Mouse (Mus musculus) CH12F3 (cell line): ENCODE results near the gene Samd10.

ENCODE experiments used
- in situ Hi-C: fragments of 300-500 bp; cut with MboI; formaldehyde crosslinking; loops from 2 replicates; pipeline ENCODE4 v1.14.3; 2020; ENCODE audit warnings: low sequenced_read_pairs

Samd10 gene

DNA sequence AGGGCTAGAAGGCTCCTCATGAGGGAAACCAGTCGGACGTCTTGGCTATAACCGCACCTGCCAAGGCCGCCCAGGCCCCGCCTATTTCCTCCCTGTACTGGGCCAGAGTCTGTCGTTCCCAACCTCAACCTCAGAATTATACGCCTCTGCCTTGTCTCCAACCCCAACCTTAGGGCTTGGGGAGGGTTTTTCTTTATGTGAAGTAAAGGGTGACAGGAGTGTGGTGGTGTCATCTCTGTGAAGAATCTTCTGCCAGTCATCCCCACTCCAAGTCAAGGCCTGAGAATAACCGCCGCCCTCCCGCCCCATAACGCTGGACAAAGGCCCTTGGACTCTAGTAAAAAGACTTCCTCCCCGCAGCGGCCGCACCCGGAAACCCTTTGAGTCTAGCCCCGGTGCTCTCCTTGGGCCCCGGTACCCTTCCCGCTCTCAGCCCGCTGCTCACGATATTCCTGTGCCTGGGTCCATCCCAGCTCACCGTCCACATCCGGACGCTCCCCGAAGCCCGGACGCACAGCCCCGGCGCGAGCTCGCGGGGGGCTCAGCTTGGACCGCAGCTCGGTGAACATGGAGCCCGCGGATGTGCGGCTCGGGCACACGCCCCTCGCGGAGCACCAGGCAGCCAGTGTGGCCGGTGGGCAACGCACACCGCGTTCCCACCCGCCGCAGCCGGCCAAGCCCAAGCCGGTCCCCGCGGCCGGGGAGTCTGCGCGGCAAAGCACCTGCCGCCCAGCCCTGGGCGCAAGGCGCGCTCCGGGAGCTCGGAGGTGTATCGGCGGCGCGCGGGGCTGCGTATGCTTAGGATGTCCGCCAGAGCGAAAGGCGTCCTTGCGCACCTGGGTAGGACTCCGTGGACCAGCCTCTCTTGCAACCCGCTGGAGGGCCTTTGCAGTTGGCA lies at the start of gene Samd10:
Samd10 (minus strand) TSS at position 759 of the 898 bp plus-strand sequence.
- in situ Hi-C loops: no loop called here

DNA sequence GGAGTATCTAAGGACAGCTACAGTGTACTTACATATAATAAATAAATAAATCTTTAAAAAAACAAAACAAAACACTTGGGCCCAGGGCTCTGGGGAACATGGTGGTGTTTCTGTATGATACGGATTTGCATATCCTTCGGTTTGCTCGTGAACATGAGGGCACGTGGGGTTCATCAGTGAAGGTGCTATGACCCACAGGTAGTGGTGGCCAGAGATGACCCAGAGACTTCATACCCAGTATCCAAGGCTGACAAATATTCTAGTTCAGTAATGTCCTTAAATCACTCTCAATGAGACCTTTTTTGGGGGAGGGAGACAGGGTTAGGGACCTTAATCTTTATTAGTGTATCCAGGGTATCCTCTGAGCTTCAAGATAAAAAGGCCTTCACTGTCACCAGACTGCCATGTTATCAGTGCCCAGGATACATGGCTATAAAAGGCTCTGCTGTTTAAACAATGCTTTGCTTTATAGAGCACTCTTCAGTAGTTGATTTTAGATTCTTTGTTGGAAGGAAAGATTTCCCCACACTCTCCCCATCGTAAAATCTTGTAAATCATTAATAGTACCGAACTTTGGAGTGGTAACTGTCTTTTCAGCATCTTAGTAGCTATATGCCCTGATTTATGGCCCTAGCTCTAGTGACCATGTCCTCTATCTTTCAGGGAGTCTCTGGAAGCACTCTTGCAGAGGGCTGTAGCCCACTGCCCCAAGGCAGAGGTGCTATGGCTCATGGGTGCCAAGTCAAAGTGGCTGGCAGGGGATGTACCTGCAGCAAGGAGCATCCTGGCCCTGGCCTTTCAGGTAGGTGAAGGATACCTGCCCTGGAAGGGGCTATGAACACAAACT lies 47.8 kb upstream of the Samd10 start:
- in situ Hi-C loops: no loop called here

DNA sequence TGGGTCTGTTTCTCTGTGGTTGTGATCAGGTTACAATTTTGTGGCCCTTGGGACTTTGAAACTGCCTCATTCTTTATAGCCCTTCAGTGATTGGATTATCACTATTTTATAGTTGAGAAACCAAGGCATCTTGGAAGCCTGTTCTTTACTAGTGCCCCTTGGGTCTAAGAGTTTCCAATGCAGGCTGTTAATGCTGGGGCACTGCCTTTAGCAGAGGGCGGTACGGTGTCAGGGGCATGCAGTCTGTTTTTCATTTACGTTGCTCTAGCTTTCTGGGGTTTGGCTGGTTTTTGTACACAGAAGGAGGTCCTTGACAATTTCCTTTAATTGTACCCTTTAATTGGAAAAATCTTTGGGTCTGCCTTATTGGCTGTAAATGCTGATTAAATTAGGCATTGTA lies 46.7 kb upstream of the Samd10 start:
- in situ Hi-C loops: no loop called here

DNA sequence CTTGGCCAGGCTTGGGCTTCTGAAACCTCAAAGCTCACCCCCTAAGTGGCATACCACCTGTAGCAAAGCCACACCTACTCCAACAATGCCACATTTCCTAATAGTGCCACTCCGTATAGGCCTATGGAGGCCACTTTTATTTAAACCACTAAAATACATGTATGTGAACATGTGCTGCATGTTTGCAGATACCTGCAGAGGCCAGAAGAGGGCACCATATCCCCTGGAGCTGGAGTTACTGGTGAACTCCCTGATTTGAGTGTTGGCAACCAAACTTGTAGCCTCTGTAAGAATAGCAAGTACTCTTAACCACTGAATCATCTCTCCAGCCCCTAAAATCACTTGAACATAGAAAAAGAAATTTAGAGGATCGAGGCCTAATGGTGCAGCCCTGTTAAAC lies 45.3 kb upstream of the Samd10 start:
- in situ Hi-C loops: no loop called here

DNA sequence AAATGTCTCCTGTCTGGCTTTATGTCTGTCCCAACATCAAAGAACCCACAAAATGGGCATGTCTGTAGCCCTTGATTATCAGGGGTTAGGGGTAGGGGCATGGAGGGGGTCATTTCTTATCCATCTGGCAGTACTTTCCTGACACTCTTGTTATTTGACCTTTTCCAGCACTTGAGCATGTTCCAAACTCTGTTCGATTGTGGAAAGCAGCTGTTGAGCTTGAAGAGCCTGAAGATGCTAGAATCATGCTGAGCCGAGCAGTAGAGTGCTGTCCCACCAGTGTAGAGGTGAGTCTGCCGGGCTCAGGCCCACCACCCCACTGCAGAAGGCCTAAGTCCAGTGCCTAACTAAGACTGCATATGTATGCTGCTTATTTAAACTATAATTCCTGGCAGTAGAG lies 36.9 kb upstream of the Samd10 start:
- in situ Hi-C loops: no loop called here

DNA sequence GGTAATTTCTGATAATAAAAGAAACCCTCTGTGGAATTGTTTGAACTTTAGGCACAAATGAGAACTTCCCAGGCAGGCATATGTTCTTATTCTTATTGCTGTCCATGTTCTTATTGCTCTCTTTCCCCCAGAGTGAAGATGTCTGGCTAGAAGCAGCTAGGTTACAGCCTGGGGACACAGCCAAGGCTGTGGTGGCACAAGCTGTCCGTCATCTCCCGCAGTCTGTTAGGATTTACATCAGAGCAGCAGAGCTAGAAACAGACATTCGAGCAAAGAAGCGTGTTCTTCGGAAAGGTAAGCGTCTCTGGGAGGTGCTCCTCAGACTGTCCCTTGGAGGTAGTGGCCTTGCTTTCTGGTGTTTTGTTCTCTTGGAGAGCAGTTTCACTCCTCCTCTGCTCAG lies 33.6 kb upstream of the Samd10 start:
- in situ Hi-C loops: no loop called here

DNA sequence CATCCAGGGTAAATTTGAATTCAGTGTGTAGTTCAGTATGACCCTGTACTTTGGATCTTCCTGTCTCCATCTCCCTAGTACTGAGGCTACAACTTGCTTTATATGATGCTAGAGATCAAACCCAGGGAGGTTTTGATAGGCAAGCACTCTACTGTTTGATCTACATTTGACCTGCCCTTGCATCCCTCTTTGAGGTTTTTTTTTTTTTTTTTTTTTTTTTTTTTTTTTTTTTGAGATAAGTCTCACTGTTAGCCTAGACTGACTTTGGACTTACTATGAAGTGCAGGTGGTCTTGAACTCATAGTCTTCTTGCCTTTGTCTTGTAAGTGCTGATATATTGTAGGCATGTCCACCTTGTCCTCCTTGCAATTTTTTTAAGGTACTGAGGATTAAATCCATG lies 29.5 kb upstream of the Samd10 start:
- in situ Hi-C loops: no loop called here

DNA sequence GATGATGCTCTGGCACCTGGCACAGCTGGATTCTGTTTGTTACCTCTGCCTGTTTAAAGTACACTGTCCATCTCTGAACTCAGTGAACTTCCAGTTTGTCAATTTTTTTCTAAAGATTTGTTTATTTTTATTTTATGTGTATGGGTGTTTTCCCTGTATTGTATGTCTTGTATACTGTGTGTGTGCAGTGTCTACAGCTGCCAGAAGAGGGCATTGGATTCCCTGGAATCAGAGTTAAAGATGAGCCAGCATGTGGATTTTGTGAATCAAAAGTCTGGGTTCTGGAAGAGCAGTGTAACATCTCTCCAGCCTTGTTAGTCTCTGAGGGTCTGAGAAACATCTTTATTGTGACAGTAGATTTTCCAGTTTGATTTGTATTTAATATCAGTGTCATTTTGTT lies 24.4 kb upstream of the Samd10 start:
- in situ Hi-C loops: no loop called here

DNA sequence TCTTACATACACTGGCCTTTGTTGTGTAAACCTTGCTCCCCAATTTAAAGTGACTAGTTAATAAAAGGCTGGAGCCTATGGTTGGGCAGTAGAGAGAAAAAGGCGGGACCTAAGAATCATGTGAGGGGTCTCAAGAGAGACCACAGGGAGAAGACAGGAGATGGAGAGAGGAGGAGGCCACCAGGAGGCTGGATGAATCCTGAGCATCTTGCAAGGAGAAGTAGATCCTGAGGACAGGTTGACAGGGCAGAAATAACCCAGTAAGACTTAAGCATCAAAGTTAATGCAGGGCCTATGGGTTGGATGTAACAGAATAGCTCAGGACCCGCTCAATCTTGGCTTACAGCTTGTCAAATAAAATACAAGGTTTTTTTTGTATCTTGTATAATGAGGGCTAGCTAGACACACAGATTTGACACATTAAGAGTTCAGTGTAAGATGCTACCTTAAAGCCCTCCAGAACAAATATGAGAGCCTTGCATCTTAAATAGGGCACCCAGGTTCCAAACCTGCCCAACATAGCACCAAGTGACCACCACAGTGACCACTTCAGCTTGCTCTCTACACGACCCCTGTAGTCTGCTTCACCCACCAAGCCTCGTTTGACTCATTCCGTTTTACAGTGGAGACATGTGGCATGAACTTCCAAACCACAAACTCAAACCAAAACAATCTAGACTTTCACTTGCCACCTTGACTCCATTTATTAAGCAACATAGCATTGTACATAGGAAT lies 19.9 kb upstream of the Samd10 start:
- in situ Hi-C loops: no loop called here

DNA sequence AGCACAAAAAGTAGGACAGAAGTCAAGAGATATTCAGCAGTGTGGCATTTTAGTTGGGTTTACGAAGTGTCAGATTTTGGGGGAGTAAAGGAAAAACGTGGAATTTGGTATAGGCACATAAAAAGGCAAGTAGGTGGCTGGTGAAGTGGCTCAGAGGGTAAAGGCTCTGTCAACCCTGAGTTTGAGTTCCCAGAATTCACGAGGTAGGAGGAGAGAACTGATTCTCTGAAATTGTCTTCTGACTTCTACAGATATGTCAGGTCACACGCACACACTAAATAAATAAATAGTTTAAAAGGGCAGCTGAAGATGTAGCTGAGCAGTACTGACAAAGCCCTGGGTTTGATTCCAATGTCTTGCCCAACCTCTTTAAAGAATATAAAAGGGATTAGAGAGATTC lies 3.4 kb upstream of the Samd10 start:
- in situ Hi-C loops: no loop called here

DNA sequence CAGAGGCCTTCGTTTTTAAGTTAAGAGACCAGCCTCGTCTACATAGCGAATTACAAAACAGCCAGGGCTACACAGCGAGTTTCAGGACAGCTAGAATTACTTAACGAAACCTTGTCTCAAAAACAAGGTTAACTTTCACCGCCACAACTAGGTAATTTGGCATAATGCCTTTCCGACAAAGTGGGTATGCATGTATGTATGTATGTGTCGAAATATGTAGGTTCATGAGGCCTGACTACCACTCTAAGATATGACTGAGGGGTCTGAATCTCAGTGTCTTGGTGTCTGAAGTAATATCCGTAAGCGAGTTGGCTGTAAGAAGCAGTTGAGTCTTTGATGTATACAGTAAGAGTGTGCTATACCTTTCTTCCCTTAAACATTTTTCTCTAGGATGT lies 2.7 kb upstream of the Samd10 start:
- in situ Hi-C loops: no loop called here

DNA sequence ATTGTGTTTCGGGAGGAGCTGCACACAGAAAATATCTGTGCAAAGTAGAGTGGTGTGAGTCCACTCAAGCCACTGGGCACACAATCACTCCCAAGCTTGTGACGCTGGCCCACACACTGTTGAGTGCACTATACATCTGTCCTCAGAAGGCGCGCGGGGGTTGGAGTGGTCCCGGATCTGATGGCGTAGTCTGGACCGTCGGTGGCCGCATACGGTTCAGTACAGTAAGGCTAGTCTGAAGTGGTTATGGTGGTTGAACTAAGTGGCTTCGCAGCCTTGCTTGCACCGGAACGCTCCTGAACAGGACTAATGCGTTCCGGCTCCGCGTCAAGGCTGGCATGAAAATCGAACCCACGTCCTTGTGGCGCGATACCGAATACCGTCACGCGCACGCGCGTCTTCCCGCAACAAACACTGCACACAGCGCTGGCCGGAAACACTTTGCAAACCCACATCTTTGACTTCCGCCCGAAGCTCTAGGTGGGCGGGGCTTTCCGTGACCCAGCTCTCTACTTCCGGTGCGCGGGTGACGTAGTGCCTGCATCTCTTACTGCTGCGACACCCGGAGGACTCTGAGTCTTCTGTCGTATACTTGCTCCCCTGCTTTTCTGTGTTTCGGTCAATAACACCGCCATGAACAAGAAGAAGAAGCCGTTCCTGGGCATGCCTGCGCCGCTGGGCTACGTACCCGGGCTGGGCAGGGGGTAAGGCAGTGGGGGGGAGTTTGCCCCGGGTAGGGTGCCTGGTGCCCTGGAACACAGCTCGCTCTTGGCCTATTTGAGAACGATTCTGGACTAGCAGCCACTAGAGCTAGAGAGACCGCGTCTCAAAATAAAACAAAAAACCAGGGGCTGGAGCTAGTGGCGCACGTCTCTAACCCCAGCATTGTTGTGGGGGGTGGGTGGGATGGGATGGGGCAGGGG lies 2.1 kb upstream of the Samd10 start:
- in situ Hi-C loops: no loop called here

DNA sequence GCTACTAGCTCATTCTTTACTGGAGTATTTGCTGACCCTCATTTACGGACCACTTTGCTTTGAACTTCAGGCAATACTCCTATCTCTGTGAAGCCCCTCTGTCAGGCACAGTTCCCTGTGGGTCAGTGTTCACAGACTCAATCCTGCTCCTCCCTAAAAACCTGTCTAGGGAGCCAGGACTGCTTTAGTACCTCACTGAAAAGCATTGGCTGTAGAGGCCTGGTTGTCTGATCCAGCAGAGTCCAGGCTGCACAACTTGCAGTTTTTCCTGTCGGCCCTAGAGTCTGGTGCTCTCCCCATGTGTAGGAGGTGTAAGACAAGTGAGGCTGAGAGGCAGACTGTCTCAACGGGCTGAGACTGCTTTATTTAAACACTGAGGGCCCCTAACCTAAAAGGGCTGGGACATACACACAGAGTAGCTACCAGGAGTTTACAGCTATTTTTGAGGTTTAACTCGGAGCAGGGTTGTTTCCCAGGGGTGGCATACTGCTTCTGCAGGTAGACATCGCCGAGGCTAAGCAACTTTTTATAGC lies 1.3 kb upstream of the Samd10 start:
- in situ Hi-C loops: no loop called here

DNA sequence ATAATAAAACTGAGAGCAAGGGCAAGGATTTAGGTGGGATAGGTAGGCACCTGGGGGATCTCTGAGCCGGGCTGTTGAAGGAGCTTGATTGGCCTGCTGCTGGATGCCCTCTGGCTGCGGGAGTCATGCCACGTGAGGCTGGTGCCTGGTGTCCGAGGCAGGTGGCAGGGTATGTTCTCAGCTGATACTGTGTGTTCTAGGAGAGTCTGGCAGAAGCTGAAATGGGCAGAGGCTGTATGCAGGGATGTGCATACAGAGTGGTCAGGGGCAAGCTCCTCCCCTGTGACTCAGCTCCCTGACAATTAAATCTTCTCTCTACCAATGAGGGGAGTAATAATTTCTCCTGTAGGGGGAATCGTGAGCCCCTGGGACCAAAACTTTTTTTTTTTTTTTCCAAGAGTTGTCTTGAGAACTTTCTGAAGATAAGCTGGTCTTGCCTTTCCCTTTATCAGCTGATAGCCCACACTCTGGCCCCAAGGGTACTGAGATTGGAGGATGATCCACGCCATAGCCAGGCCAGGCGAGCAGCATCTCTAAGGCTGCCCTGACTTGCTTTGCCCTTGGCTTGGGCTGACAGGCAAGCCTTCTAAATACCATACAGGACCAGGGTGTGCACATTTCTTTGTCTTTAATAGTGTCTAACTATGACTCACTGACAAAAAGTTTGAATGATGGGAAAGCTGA lies 1.5 kb downstream of the Samd10 start:
- in situ Hi-C loops: no loop called here

DNA sequence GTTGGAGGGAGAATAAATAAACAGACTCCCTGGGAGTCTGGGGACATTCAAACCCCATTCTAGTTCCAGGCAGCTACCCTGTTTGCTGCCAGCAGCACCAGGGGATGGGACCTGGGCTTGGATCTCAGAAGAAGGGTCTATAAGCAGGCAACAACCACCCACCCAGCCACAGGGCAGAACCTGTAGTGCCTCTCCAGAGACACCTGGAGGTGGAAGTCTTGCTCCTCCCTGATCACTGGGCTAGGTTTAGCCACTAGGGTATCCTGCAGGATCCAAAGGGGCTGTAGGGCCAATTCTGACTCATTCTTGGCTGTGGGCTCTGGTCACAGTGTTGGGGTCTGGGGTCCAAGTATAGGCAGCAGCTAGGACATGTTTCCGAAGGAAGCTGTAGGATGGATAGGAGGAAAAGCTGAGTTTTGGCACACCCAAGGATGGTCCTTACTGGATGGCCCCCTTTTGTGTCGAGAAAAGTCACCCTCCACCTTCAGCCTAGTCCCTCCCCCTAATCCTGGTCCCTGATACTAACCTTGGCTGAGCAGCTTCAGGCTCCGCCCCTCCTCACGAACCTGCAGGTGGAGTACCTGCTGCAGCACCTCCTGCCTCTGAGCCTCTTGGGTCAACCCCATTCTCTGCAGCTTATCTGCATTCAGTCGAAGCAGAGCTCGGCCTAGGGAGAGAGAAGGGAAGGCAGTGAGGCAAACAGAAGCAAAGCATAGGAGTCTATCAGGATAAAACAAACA lies 2.6 kb downstream of the Samd10 start:
- in situ Hi-C loops: no loop called here

DNA sequence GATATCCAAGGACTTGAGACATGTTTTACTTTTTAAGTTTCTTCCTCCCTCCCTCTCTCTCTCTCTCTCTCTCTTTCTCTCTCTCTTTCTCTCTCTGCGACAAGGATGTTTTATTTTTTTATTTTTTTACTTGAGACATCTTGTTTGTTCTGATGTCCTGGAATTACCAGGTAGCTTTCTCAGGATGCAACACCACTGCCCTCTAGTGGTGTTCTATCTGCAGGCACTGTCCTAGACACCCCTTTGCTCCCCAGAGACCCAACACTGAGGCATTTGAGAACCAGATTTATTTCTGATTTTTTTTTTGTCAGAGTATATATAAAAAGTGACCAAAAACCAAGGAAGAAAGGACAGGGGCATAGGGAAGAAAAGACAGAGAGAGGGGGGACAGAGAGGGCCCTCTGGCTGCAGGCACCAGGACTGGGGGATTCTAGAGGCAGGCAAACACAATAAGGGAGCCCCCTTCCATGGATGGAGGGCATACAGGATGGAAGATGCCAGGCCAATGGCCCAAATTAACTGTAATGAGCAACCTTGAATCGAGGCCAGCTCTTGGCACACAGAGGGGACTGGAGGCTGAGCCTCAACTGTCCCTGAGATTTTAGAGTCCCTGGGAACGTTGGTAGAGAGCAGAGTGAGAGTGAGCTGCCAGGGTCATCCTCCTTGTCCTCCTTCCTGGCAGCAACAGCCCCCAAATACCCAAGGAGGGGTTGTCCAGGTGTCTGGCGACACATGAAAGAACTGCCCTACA lies 3.9 kb downstream of the Samd10 start:
- in situ Hi-C loops: no loop called here

DNA sequence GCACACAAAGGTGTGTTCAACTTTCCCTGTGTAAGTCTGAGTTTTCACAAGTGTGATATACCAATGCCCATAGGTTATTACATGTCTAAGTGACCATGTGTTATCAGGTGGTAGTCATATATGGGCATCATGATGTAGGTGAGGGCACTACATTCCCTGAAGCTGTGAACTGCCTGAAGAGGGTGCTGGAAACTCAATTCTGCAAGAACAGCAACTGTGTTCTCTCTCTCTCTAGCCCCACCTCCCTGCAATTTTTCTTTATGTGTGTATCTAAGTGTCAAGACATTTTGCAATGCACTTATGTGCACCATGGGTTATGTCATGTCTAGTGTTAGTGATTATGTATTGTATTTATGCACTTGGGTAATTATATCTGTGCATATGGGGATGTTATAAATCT lies 5.1 kb downstream of the Samd10 start:
- in situ Hi-C loops: no loop called here

DNA sequence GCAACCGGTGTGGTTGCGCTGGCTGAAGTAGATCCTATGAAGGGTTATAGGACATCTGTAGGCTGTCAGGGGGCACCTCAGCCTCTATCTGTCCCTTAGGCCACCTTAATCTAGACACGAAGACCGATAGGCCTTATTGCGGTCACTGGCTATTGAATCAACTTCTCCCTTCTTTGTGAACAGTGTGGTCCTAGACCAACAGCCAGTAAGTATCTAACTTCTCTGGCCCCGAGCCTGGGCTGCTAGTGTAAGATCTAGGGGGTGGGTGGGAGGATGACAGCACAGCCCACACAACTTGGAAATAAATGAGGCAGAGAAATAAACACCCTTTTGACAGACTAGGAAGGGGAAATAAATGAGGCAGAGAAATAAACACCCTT lies 6.0 kb downstream of the Samd10 start:
- in situ Hi-C loops: no loop called here
